Mouse (Mus musculus): ENCODE results near the gene Chic1.

The Chic1 gene

DNA sequence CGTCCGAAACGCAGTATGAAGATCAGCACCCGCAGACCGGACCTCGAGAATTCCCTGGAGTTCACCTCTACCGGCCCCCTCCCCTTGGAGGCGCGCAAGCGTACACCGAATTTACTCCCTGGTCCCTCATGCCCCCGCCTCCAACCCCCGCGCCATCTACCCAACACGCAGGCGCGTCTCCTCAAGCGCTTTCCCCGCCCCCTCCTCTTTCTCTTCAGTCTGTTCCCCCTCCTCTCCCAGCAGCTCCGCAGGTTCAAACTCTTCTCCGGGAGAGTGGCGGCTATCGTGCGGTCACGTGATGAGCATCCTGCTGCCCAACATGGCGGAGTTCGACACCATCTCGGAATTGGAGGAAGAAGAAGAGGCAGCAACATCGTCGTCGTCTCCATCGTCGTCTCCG lies at the start of gene Chic1:
Gene Chic1 (plus strand): TSS at position 190 of the 400 bp plus-strand sequence.
- no peak for DNase-seq (ENCODE audit: extremely low read depth, low read depth, low spot score)

DNA sequence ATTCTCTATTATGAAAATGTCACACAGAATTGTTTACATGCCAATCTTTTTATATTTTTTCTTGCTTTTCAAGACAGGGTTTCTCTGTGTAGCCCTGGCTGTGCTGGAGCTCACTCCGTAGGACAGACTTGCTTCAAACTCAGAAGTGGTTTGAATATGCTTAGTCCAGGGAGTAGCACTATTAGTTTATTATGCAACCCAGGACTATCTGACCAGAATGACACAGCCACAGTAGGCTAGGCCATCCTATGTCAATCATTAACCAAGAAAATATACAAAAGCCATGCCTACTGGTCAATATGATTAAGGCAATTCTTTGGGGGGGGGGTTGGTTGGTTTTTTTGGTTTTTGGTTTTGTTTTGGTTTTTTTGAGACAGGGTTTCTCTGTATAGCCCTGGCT lies 48.0 kb upstream of the Chic1 start:
- no peak for DNase-seq (ENCODE audit: extremely low read depth, low read depth, low spot score)

DNA sequence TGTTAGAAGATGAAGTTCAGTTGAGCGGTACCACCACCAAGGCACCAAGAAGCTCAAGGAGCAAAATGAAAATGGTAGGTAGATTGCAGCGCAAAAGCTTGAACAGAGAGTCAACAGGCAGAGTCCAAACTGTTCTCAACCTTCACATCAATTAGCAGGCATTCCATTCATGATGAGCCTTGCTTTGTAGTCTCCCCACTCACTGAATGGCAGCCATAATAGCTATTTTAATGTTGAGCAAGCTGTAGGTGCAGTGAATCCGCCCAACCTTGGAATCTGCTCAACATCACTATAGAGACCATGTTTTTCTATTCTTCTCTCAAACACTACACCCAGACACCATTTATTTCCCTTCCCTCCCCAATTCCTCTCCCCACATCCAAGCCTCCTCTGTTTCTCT lies 44.6 kb upstream of the Chic1 start:
- no peak for DNase-seq (ENCODE audit: extremely low read depth, low read depth, low spot score)

DNA sequence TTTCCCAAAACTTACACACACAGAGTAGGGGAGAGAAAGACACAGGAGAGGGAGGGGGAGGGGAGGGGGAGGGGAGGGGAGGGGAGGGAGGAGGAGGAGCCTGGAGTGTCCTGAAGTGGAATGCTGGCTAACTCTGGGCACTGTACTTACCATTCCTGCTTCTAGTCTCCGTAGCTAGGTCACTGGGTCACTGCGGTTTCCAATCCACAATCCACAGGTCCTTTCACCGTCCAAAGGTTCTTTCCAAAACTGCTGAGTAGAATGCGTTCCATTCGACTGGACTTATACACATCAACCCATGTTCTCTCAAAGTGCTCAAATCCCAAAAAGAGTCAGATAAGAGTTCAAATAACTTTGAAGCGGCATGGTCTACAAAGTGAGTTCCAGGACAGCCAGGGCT lies 42.1 kb upstream of the Chic1 start:
- DNase-seq (ENCODE audit: extremely low read depth, low read depth, low spot score): no peak

DNA sequence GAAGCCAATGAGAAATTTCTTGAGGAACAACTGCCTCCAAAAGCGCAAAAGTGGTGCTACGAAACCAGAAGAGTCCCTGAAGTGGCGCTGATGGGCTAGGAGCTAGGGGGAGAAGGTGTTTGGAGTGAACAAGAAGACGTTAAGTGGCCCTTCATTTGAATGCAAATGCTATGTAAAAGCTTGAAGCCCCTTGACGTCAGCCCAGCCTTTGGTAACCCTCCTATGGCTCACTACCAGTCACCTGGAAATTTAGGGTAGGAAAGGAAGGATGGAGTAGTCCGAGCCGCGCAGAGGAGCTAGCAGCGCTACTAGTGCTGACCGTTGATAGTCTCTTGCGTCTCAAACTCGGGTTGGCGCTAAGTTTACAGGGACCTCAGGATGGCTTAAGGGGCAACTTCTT lies 35.1 kb upstream of the Chic1 start, which contains the start of gene Cdx4:
Gene Cdx4 (plus strand): TSS at position 253 of the 400 bp plus-strand sequence.
- DNase-seq (ENCODE audit: extremely low read depth, low read depth, low spot score): no peak

DNA sequence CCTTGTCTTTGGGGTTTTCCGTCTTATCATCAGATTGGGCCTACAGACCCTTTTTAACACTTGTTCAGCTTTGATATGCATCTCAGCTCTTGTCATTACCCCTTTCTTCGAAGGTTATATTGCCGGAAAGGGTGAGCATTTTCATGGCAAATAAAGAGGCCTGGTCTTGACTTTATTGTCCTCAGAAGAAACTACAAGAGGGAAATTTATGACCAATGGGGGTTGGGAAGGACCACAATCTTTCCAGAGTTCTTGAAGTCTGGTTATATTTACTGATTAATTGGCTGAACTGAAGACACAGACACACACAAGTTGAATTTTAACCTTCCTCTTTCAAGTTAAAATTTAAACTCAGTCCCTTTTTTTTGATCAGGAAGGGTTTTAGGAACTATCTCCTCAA lies 30.4 kb upstream of the Chic1 start:
- no peak for DNase-seq (ENCODE audit: extremely low read depth, low read depth, low spot score)

DNA sequence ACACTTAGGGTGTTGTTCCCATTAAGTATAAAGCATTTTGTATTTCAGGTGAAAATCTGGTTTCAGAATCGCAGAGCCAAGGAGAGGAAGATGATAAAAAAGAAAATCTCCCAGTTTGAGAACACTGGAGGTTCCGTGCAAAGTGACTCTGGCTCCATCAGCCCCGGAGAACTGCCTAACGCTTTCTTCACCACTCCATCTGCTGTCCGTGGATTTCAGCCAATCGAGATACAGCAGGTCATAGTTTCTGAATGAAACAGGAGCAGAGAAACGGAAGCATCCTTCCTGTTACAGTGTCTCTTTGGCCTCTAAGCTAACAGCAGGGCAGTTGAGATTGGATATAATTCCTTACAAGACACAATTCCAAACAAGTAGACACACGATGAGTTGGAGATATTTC lies 26.9 kb upstream of the Chic1 start:
- no peak for DNase-seq (ENCODE audit: extremely low read depth, low read depth, low spot score)

DNA sequence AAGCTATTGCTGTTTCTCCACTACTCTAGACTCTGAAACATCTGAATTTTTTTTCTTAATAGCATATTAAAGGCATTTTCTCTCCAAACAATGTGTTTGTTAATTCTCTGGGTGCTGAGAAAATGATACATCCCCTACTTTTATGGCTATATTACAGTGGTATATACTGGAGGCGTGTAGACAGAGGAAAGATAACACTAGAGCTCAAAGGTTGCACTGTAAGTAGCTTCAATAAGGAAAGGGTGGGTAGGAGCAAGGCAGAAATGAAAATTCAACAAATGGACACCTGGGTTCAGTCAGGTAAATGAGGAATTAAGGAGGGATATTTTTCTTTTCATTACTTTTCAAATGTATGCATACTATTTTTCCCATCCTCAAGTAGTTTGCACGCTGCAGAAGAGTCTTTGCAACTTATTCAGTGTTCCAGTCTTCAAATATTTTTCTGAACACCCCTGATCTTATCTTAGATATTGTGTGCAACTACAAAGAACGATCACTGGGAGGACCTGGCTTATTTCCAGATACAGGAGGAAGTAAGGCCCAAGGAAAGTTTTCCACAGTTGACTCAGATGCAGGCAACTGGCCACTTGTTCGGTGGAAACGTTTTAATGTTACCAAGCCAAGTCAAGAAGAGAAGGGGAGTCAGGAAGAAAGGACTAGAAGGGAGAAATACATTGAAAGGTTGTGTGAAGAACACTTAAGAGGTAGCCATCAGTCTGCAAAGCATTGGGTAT lies 25.0 kb upstream of the Chic1 start:
- no peak for DNase-seq (ENCODE audit: extremely low read depth, low read depth, low spot score)

DNA sequence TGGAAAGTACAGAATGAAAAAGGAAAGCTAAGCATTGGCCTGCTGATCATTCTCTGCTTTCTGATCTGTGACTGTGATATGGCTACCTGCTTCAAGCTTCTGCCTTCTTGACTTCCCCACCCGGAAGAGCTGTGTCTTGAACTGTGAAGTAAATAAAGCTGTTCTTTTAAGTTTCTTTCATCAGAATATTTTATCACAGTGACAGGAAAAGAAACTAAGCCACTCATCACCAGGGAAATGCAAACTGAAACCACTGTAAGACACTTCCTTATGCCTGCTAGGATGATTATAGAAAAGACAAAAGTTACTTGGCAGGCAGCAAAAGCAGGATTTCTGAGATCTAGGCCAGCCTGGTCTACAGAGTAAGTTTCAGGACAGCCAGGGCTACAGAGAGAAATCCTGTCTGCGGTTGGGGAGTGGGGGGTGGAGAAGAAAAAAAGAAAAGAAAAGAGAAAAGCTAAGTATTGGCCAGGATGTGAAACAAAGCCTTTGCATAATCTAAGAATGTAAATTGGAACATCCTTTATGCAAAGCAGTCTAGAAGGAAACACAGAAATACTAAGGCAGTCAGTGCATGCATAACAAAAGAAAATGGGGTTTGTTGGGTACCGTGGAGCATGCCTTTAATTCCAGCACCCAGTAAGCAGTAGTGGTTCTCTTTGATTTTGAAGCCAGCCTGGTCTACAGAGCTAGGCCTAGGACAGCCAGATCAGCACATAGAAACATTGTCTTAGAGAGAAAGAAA lies 14.7 kb upstream of the Chic1 start:
- no peak for DNase-seq (ENCODE audit: extremely low read depth, low read depth, low spot score)

DNA sequence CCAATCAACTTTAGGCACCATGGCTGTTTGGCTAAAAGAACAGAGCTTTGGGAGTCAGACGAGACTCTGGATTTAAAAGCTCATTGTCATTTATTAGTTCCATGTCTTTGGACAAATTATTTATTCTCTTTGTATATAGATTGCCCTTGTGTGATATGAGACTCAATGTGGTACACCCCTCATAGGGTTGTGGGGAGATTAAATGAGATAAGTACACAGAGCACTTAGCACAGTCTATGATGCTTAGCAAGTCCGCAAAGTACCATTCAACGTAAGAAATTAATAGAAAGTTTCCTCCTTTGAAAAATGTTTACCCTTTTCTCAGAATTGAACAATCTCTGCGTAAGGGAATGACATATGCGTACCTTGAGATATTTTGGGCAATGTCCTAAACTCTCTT lies 492 bp upstream of the Chic1 start:
- DNase-seq (ENCODE audit: extremely low read depth, low read depth, low spot score): no peak

DNA sequence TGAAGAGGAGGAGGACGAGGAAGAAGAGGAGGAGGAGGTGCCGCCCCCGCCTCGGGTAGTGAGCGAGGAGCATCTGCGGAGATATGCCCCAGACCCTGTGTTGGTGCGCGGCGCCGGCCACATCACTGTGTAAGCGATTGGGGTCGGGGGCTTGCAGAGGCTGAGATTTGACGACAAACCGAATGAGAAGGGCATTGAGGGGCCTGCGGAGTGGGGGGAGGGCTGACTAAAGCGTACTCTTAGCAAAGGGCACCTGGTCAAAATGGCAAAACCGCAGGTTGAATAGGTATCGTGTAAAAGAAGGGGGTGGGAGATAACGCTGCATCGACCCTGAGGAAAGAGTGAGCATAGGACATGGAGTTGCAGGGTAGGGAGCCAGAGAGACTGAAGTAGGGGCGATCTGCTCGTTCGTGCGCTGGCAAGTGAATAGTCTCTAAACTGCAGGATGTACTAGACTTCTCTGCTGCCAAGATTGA lies 523 bp downstream of the Chic1 start:
- DNase-seq (ENCODE audit: extremely low read depth, low read depth, low spot score): no peak

DNA sequence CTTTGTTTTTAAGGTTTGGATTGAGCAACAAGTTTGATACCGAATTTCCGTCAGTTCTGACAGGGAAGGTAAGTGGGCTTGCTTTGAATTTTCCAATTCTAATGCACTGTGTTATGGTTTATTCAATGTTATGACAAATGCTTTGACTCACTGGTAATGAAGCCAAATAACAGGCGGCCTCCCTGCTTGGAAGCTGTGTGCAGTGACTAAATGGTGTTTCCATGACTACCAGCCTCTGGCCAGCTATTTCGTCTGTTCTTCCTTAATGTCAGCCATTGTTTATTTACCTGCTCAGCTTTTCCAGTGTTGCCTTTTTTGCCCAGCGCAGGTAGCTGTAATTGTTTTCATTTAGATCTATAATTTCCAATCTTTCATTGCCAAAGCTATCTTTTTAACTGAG lies 9.9 kb downstream of the Chic1 start:
- DNase-seq (ENCODE audit: extremely low read depth, low read depth, low spot score): no peak

DNA sequence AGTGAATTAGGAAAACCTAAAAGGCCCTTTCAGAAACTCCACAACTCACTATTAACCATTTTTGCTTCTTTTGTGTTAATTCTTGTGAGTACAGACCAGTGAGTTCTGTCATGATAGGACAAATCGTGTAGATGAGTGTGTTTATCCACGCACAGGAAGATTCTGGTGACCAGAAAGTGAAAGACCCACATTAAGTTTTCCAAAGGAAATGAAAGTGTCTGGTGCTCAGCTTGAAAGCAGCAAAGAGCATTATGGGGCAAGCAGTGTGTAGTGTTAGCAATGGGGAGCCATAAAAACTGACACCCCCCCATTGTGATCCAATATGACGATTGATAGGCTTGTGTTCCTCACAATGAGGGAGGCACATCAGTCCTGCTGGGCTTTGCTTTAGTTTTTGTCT lies 12.4 kb downstream of the Chic1 start:
- DNase-seq (ENCODE audit: extremely low read depth, low read depth, low spot score): no peak

DNA sequence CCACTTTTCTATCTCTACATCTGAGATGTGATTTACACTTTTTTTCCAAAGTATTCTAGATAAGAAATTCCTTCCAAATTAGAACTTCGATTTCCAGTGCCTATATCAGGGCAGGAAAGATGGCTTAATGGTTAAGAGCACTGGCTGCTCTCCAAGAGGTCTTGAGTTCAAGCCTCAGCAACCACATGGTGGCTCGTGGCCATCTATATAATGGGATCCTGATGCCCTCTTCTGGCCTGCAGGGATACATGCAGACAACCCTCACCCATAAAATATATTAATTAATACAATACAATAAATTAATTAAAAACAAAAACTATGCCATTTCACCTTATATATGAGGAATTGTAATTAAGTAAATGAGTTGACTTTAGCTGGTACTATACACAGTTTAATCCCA lies 14.9 kb downstream of the Chic1 start:
- no peak for DNase-seq (ENCODE audit: extremely low read depth, low read depth, low spot score)

DNA sequence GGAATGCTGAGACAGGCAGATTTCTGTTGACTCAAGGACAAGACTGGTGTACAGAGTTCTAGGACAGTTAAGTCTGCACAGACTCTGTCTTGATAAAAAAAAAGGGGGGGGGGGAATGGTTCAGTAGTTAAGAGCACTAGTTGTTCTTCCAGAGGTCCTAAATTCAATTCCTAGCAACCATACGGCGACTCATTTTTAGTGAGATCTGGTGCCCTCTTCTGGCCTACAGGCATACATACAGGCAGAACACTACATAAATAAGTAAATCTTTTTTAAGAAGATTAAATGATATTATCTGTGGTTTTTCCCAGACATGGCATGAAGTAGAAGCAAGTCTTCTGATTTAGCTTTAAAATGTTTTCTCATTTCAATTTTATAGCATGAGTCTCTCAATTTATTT lies 15.4 kb downstream of the Chic1 start:
- no peak for DNase-seq (ENCODE audit: extremely low read depth, low read depth, low spot score)

DNA sequence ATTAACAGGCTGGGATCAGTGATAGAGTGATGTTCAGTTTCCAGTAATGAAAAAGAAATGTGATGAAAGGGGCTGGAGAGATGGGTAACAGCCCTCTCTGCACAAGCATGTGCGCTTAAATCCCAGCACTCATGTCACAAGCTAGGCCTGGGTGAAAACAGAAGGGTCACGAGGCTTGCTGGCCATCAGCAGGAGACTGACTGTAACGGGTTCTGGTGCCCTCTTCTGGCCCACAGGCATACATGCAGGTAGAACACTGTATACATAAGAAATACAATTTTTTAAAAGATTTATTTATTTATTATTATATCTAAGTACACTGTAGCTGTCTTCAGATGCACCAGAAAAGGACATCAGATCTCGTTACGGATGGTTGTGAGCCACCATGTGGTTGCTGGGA lies 18.0 kb downstream of the Chic1 start:
- no peak for DNase-seq (ENCODE audit: extremely low read depth, low read depth, low spot score)

DNA sequence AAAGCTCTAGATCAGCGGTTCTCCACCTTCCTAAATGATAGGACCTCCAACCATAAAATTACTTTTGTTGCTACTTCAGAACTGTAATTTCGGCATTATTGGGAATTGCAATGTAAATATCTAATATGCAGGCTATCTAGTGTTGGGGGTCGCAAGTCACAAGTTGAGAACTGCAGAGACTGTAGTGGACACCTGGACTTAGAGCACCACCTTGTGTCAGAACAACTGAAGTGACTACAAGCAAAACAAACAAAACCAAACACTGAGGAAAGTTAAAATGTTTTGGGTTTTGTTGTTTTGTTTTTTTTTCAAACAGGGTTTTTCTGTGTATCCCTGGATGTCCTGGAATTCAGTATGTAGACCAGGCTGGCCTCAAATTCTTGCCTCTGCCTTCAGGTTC lies 28.3 kb downstream of the Chic1 start:
- DNase-seq (ENCODE audit: extremely low read depth, low read depth, low spot score): no peak

DNA sequence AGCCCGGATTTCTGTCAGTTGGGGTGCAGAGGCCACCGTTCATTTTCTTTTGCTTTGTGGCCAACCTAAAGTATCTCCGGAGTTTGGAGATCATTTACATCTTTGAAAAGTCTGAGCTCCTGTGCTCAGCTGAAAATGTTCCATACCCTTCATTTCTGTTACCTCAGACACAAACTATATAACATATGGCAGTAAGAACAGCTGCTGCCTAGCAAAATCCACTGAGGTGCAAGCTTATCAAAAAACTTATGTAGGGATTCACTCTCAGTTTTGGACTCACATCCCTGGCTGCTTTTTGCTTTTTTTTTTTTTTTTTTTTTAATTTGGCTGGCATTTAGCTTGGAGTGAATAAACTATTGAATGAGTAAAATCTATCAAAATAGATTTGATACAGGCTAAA lies 31.9 kb downstream of the Chic1 start:
- DNase-seq (ENCODE audit: extremely low read depth, low read depth, low spot score): no peak

DNA sequence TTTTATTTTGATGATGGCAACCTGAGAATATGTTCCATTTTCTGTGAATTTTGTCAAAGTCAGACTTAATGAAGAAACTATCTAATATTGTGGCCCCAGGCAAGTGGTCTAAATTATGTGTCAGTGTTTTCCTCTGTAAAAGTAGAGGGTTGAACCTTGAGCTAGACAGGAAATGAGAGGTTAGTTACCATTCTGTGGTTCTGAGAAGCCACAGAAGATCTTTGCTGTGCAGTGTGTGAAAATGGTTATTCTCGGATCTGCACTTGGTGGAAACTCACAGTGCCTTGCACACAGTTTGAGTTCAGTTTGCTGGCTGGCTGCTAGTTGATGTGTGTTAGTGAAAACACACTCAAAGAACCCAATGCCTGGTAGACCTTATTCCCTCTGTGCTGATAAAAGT lies 37.6 kb downstream of the Chic1 start:
- no peak for DNase-seq (ENCODE audit: extremely low read depth, low read depth, low spot score)

DNA sequence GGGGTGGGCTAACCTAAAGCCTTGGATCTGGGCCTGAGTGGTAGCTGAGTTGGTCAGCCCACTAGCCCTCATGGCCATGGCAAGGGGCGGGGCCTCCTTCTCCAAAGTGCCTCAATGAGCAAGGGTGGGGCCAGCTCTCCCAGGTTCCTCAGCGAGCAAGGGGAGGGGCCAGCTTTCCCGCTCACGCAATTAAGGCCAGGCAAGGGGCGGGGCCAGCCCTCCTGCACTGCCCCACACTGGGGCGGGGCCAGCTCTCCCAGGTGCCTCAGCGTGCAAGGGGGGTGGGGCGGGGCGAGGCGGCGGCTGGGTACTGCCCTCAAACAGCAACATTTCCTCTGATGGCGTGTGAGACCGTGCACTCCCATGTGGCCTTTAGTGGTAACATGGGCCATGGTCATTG lies 48.7 kb downstream of the Chic1 start:
- no peak for DNase-seq (ENCODE audit: extremely low read depth, low read depth, low spot score)

DNA sequence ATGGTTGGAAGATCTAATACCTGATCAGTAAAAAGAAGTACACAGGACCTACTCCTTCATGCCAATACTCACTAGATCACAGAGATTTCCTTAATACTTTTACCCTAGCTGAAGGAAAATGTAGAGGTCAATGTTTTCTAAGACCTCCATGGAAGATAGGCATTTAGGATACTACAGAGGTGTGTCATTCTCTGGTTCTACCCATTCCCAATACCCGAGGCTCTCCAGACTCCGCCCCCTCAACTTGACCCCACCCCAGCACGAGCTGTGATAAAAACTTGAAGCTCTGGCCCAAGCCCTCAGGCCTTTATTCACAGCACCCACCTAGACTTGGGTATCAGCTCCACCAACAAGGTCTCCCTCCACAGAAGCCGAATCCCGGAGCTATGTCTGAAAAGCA lies 57.9 kb downstream of the Chic1 start, which contains the start of gene Tsx:
Gene Tsx (plus strand): TSS at position 301 of the 400 bp plus-strand sequence.
- no peak for DNase-seq (ENCODE audit: extremely low read depth, low read depth, low spot score)

DNA sequence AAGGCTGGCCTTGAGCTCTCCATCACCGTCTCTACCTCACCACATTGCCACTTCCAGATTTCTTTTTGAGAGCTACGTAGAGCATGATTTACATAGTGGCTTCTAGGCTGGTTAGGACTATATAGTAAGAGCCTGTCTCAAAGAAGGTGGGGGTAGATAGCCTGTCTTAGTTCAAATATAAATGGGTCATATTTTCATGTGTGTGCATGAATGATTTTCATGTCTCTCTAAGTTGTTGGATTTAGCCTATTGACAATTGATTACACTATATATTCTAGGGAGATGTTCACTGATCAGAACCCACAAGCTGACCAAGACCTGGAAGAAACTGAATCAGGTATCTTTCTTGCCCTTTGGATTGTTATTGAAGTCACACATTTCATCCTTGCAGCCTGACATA lies 65.4 kb downstream of the Chic1 start, which contains the start of gene Gm26992:
Gene Gm26992 (plus strand): TSS at position 301 of the 400 bp plus-strand sequence.
- DNase-seq (ENCODE audit: extremely low read depth, low read depth, low spot score): no peak
